Mouse (Mus musculus) forebrain, embryonic 14.5 days (tissue): Measurements from ENCODE around the gene Shc1. TPM values are rescaled to one million over a fixed set of nuclear protein-coding genes. Genes with fewer than 3 reads are reported as not detected.

Experiments
- ATAC-seq: fragments of 200-750 bp; cut with Nextera tagmentation; 2 replicates; pipeline ENCODE4 v1.8.0; 2017; ENCODE audit warnings: mild to moderate bottlenecking, moderate library complexity
- DNase-seq: peaks from one replicate; pipeline ENCODE4 v3.0.0-alpha.2; 2015; ENCODE audit warnings: low spot score
- H3K27ac ChIP-seq: fragments of 300-500 bp; sonication (generic); 2 replicates; pipeline ENCODE4 v1.5.1; 2014; ENCODE audit warnings: low read depth, mild to moderate bottlenecking, control low read depth, low read length, moderate library complexity
- H3K27me3 ChIP-seq: fragments of 300-500 bp; sonication (generic); replicated peaks from 2 replicates; pipeline ENCODE4 v1.6.1; 2014; ENCODE audit warnings: low read length, control low read depth, mixed read lengths; ENCODE audit not compliant: control insufficient read depth, insufficient read depth
- H3K36me3 ChIP-seq: fragments of 300-500 bp; sonication (generic); 2 replicates; pipeline ENCODE4 v1.6.1; 2014; ENCODE audit warnings: low read length, control low read depth; ENCODE audit not compliant: control insufficient read depth, insufficient read depth
- H3K4me1 ChIP-seq: fragments of 300-500 bp; sonication (generic); 2 replicates; pipeline ENCODE4 v1.6.1; 2014; ENCODE audit warnings: antibody characterized with exemption, low read length, control low read depth; ENCODE audit not compliant: control insufficient read depth, insufficient read depth
- H3K4me2 ChIP-seq: fragments of 300-500 bp; sonication (generic); 2 replicates; pipeline ENCODE4 v1.6.1; 2014; ENCODE audit warnings: mild to moderate bottlenecking, control low read depth, low read length
- H3K4me3 ChIP-seq: fragments of 300-500 bp; sonication (generic); 2 replicates; pipeline ENCODE4 v1.5.1; 2014; ENCODE audit warnings: low read depth, low read length, control low read depth
- H3K9ac ChIP-seq: fragments of 300-500 bp; sonication (generic); 2 replicates; pipeline ENCODE4 v1.6.1; 2014; ENCODE audit warnings: mild to moderate bottlenecking, low read length, control low read depth, moderate library complexity
- H3K9me3 ChIP-seq: fragments of 300-500 bp; sonication (generic); replicated peaks from 2 replicates; pipeline ENCODE4 v1.6.1; 2016; ENCODE audit warnings: low read length, control low read depth, mixed read lengths; ENCODE audit not compliant: control insufficient read depth
- WGBS: fragments of 180-500 bp; shearing (Covaris S2); extraction: QIAGEN DNeasy Blood & Tissue Kit; methylation state at CpG from one replicate; pipeline ENCODE4 v1.1.7; 2014; 5-methylcytosine and 5-hydroxymethylcytosine counted together
- polyA plus RNA-seq: library from polyadenylated mRNA; unstranded; fragments of >200 nt; fragmentation: Nextera tagmentation; extraction: Ambion mirVana; gene quantifications from 2 replicates; pipeline ENCODE4 v1.2.1, GENCODE M21; 2014

Shc1 gene
- polyA plus RNA-seq: 9.9 and 11.8 TPM in 2 replicates

- Histone ChIP-seq H3K4me3 (peak within 1 kb of the TSS; percentile 48), H3K27me3 (no peaks in the 10 kb centered on the region), H3K4me2 (peak within 1 kb of the TSS; percentile 81), H3K27ac (peak within 1 kb of the TSS; percentile 67), H3K4me1 (peaks cover 20% of the 10 kb centered on the region), H3K9me3 (no peaks in the 10 kb centered on the region), H3K36me3 (peaks cover 23% of the 10 kb centered on the region), H3K9ac (peak within 1 kb of the TSS; percentile 66)
- under 1% methylated on average over 39 of the region's 39 CpGs for WGBS
- peak; percentile 100 for DNase-seq
- ATAC-seq: peak; percentile 95
Measured at GRCm38 (mm10) chr3:89418170-89418860, at the start of gene Shc1, which contains the start of gene Cks1b. Shc1 (plus strand) TSS chr3:89418443. Cks1b (minus strand) TSS chr3:89418383.

GRCm38 (mm10) chr3:89373581-89374231, 44.5 kb upstream of the Shc1 start:
- Histone ChIP-seq H3K27ac (no peak overlapping the region), H3K4me1 (no peaks in the 10 kb centered on the region), H3K4me3 (no peak overlapping the region), H3K27me3 (no peaks in the 10 kb centered on the region), H3K4me2 (no peak overlapping the region), H3K9ac (no peak overlapping the region), H3K9me3 (no peaks in the 10 kb centered on the region), H3K36me3 (no peaks in the 10 kb centered on the region)
- WGBS: 45% methylated on average over 5 of the region's 5 CpGs
- ATAC-seq (no peak), DNase-seq (no peak)

DNA sequence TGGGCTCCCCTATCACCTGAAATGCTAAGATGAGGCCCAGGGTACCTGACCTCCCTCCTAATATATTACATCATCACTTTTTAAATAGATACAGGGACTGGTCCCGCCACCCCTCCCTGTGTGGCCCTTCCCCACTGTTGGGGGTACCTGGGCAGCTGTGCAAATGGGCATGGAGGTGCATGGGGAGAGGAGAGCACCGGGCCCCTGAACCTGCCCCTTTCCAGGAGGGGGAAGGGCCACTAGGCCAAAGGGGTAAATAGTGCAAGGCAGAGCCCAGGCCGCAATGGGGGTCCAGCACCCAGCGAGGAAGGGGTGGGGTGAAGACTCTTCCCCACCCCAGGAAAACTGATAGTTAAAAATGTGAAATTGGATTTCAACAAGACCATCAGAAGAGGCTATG, 40.4 kb upstream of the Shc1 start:
- Histone ChIP-seq H3K4me1 (no peaks in the 10 kb centered on the region), H3K4me3 (no peak overlapping the region), H3K36me3 (no peaks in the 10 kb centered on the region), H3K27me3 (no peaks in the 10 kb centered on the region), H3K27ac (no peak overlapping the region), H3K9ac (no peak overlapping the region; the same call in 1 of the 2 replicates), H3K9me3 (no peaks in the 10 kb centered on the region), H3K4me2 (peak overlapping the region; percentile 87; the same call in 1 of the 2 replicates)
- ATAC-seq: peak; percentile 41
- WGBS: 68% methylated on average over 4 of the region's 4 CpGs
- no peak for DNase-seq

DNA sequence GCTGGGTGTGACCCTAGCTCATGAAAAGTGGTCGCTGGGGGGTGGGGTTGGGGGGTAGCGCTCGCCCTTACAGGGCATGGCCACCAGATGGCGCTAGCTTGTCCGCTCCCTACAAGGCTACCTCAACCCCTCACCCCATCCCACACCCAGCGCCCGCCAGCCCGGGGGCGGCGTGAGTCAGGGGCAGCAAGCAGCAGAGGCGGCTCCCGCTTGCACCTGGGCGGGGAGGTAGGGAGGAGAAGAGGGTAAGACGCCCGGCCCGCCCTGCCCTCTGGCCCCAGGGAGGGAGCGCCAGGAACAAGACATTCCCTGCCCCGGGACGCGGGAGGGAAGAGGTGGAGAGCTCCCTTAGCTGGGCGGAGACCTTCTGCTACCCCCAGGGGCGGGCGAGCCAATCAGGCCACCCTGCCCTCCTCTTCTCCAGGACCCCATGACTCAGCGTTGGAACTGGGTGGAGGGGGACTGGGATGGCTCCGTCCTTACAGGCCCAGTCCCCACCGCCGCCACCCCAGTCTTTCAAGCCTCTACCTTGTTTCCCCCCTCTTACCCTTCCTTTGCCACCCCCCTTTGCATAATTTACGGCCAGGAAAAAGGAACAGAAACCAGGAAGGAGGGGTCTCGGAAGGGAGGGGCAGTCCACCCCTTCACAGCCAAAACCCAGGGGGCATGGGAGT, 39.7 kb upstream of the Shc1 start:
- WGBS: 2% methylated on average over 25 of the region's 29 CpGs
- DNase-seq: peak; percentile 81
- Histone ChIP-seq H3K27me3 (no peaks in the 10 kb centered on the region), H3K9me3 (no peaks in the 10 kb centered on the region), H3K4me1 (no peaks in the 10 kb centered on the region), H3K27ac (no peak overlapping the region), H3K36me3 (no peaks in the 10 kb centered on the region), H3K4me2 (peak overlapping the region; percentile 87), H3K4me3 (peak overlapping the region; percentile 45), H3K9ac (peak overlapping the region; percentile 72)
- ATAC-seq: peak; percentile 94

DNA sequence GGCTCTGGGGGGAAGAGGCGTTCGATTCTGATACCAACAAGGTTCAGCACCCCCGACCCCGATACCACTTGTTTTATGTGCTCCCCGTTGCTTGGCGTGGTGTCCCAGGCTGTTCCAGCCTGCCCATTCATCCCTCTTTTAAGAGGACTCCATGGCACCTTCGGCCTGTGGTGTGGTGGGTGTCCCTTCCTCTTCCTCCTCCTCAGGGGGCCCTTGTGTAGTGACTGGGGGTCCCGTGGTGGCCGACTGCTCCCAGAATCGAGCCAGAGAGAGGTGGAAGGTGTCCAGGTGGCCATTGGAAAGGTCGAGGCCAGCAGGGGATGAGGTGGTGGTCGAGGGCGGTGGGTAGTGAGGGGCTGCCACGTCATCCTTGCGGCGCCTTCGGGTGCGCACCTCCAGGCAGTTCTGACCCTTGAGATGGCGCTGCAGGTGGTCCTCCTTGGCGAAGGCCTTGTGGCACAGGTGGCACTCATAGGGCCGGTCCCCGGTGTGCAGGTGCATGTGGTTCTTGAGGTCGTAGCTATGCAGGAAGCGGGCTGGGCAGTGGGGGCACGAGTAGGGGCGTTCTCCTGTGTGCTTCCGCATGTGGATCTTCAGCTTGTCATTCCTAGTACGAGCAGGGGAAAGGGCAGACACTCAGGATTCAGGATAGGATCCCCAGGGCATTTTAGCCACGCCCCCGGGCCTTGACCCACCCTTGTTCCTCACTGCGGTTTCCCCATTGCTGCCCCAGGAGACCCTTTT, 38.7 kb upstream of the Shc1 start:
- no peak overlapping the region for H3K4me2 ChIP-seq
- H3K27me3 ChIP-seq: no peaks in the 10 kb centered on the region
- H3K36me3 ChIP-seq: no peaks in the 10 kb centered on the region
- H3K4me1 ChIP-seq: no peaks in the 10 kb centered on the region
- ATAC-seq (no peak), DNase-seq (no peak)
- no peak overlapping the region for H3K9ac ChIP-seq
- no peaks in the 10 kb centered on the region for H3K9me3 ChIP-seq
- WGBS: 89% methylated on average over 31 of the region's 31 CpGs
- H3K4me3 ChIP-seq: no peak overlapping the region
- H3K27ac ChIP-seq: no peak overlapping the region

DNA sequence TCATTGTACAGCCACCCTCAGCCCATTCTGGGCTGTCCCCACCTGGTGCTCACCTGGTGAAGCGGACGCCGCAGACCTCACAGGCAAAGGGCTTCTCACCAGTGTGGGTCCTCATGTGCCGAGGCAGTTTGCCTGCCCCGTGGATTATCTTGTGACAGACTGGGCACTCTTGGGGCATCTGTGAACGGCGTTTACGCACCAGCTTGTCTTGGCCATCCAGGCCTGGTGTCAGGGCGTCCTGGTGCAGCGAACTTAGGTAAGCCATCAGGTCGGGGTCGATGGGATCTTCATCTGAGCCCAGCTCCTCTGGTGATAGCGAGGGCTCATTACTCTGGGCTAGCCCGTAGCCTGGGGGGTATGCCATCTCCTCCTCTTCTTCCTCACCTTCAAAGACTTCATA, 38.0 kb upstream of the Shc1 start:
- no peak for ATAC-seq
- Histone ChIP-seq H3K27ac (no peak overlapping the region), H3K9me3 (no peaks in the 10 kb centered on the region), H3K4me3 (no peak overlapping the region), H3K4me2 (no peak overlapping the region), H3K36me3 (no peaks in the 10 kb centered on the region), H3K9ac (no peak overlapping the region), H3K4me1 (no peaks in the 10 kb centered on the region), H3K27me3 (no peaks in the 10 kb centered on the region)
- DNase-seq: no peak
- 92% methylated on average over 14 of the region's 14 CpGs for WGBS

DNA sequence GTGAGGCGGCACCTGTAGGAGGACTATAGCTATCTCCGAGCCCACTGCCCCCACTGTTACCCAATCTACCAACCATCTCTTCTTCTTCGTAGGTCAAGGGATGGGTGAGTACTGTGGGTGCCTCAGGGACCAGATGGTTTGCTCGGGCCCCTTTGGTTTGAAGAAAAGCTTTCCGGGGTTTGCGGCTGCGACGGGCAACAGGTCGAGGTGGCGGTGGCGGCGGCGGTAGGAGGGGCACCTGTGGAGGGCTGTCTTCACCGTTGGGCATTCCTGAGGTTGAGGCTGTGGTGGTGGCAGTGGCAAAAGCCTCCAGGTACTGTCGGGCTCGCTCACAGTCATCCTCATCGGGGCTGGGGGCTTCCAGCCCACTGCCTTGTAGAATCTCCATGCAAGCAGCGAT, 37.5 kb upstream of the Shc1 start:
- Histone ChIP-seq H3K4me2 (no peak overlapping the region), H3K27me3 (no peaks in the 10 kb centered on the region), H3K4me1 (no peaks in the 10 kb centered on the region), H3K27ac (no peak overlapping the region), H3K9ac (no peak overlapping the region), H3K9me3 (no peaks in the 10 kb centered on the region), H3K36me3 (no peaks in the 10 kb centered on the region), H3K4me3 (no peak overlapping the region)
- 94% methylated on average over 18 of the region's 18 CpGs for WGBS
- DNase-seq: no peak
- no peak for ATAC-seq

DNA sequence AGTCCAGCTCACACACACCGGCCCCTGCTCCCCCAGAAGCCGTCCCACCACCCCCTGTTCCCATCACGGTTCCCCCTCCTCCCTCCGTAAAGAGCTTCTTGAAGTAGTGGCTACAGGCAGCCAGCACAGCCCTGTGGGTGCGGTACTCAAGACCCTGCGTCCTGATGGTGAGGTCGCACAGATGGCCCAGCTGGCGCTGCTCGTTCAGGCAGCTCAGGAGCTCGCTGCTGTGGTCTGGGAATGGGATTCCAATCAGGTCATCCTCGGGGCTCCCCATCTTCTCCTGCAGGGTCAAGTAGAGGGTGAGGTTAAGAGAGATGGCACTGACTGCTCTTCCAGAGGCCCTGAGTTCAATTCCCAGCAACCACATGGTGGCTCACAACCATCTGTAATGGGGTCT, 37.0 kb upstream of the Shc1 start:
- ATAC-seq (no peak), DNase-seq (no peak)
- Histone ChIP-seq H3K27ac (no peak overlapping the region), H3K9me3 (no peaks in the 10 kb centered on the region), H3K36me3 (no peaks in the 10 kb centered on the region), H3K4me3 (no peak overlapping the region), H3K9ac (no peak overlapping the region), H3K4me2 (no peak overlapping the region), H3K4me1 (no peaks in the 10 kb centered on the region), H3K27me3 (no peaks in the 10 kb centered on the region)
- whole genome bisulfite sequencing: 90% methylated on average over 11 of the region's 11 CpGs
